ENCODE assay signal across 19 mouse cellular contexts in the genomic region with DNA sequence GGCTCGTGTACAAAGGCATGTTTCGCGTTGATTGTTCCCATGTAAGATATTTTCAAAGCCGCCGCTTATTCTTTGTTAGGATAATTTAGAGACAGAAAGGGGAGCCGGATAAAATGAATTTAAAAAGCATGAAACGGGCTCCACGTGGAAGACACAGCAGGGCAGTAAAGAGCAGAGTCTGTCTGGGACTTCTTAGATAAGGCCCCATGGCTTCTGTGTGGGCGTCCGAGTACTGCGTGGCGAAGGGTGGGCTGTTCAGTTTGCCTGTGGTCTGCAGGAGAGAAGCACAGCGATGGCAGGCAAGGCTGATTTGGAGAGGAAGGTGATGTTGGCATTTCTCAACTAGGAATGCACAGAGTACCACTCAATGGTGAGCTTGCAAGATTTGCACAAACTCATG. TPM values are rescaled to one million over a fixed set of nuclear protein-coding genes. Genes with fewer than 3 reads are reported as not detected.
A peak's percentile ranks its signal among the peaks of the same experiment; 100 is the strongest.
DNase-seq lines count a peak whose midpoint lies in the region; ATAC-seq and TF ChIP-seq lines count a peak whose summit lies in the region.
"Had no signal": no experiment of that assay in that cellular context is flagged by ENCODE, and none has a peak within 500 bp of the region (broad histone marks: within the 10 kb centered on the region; RNA-seq: fewer than 3 reads in every experiment).

No protein-coding gene starts in this region.

- no peak overlapping the region for H3K4me2 ChIP-seq in forebrain, postnatal 0 days (ENCODE audit: low read depth)
- no peak overlapping the region for H3K4me2 ChIP-seq in neural tube, embryonic 13.5 days
- H3K4me2 ChIP-seq: embryonic facial prominence, embryonic 12.5 days; heart, embryonic 15.5 days; kidney, embryonic 15.5 days had no signal

- H3K4me3 ChIP-seq in forebrain, postnatal 0 days (ENCODE audit: low read depth, low read length), result no peak overlapping the region
- no peak overlapping the region for H3K4me3 ChIP-seq in neural tube, embryonic 13.5 days
- no peak overlapping the region for H3K4me3 ChIP-seq in cerebellum, adult 2 months (replicated peaks; ENCODE audit: insufficient read depth, low read depth, low read length)
- H3K4me3 ChIP-seq: embryonic facial prominence, embryonic 12.5 days; gastrocnemius, adult 2 months; heart, embryonic 15.5 days; kidney, embryonic 15.5 days; left cerebral cortex, adult 2 months; myocyte had no signal

- H3K36me3 ChIP-seq in forebrain, postnatal 0 days (ENCODE audit: insufficient read depth), result peaks cover 56% of the 10 kb centered on the region
- H3K36me3 ChIP-seq in neural tube, embryonic 13.5 days, result peaks cover 54% of the 10 kb centered on the region
- H3K36me3 ChIP-seq: embryonic facial prominence, embryonic 12.5 days; heart, embryonic 15.5 days; kidney, embryonic 15.5 days had no signal

- H3K9me3 ChIP-seq in forebrain, postnatal 0 days (ENCODE audit: low read length), result no peaks in the 10 kb centered on the region
- no peaks in the 10 kb centered on the region for H3K9me3 ChIP-seq in neural tube, embryonic 13.5 days
- H3K9me3 ChIP-seq: embryonic facial prominence, embryonic 12.5 days; heart, embryonic 15.5 days; kidney, embryonic 15.5 days had no signal

- ATAC-seq in forebrain, postnatal 0 days, result peak; percentile 5; the same call in 1 of the 2 replicates
- ATAC-seq in neural tube, embryonic 13.5 days (ENCODE audit: low read depth), result no peak
- ATAC-seq: liver, postnatal 0 days had no signal

- no peak for TF ChIP-seq CTCF in brain, embryonic 14.5 days (IDR thresholded peaks at IDR 0.05; ENCODE audit: borderline replicate concordance, extremely low read depth, insufficient read depth, insufficient read length)
- no peak for TF ChIP-seq CTCF in forebrain, postnatal 0 days (IDR thresholded peaks at IDR 0.05; ENCODE audit: low read depth)
- TF ChIP-seq CTCF in cerebellum, adult 2 months (IDR thresholded peaks at IDR 0.05; ENCODE audit: borderline replicate concordance, insufficient read depth, low read depth, low read length), result no peak

- peaks cover 21% of the 10 kb centered on the region for H3K4me1 ChIP-seq in forebrain, postnatal 0 days (ENCODE audit: insufficient read depth)
- peaks cover 29% of the 10 kb centered on the region for H3K4me1 ChIP-seq in neural tube, embryonic 13.5 days (replicated peaks)
- H3K4me1 ChIP-seq in cerebellum, adult 2 months (ENCODE audit: control insufficient read depth, insufficient read depth, low read length), result 0 out of 2 replicates have a peak, but pooled peaks cover 3% of the 10 kb centered on the region
- H3K4me1 ChIP-seq: kidney, embryonic 15.5 days had no signal

- H3K27ac ChIP-seq in forebrain, postnatal 0 days (ENCODE audit: low read depth, low read length), result peak overlapping the region; percentile 70
- peak overlapping the region; percentile 34; the same call in 1 of the 2 replicates for H3K27ac ChIP-seq in neural tube, embryonic 13.5 days (replicated peaks)
- H3K27ac ChIP-seq in cerebellum, adult 2 months (ENCODE audit: insufficient read depth, low read length), result no peak overlapping the region
- H3K27ac ChIP-seq: embryonic facial prominence, embryonic 12.5 days; gastrocnemius, adult 2 months; heart, embryonic 15.5 days; kidney, embryonic 15.5 days; left cerebral cortex, adult 2 months had no signal

- no peaks in the 10 kb centered on the region for H3K27me3 ChIP-seq in forebrain, postnatal 0 days (ENCODE audit: insufficient read depth, low read length)
- no peaks in the 10 kb centered on the region for H3K27me3 ChIP-seq in neural tube, embryonic 13.5 days
- no peaks in the 10 kb centered on the region for H3K27me3 ChIP-seq in cerebellum, adult 2 months (ENCODE audit: control insufficient read depth, insufficient read depth, low read length)
- H3K27me3 ChIP-seq: embryonic facial prominence, embryonic 12.5 days; heart, embryonic 15.5 days; kidney, embryonic 15.5 days had no signal

- 51% methylated on average over 13 of the region's 13 CpGs for WGBS in forebrain, postnatal 0 days
- 38% methylated on average over 13 of the region's 13 CpGs for WGBS in neural tube, embryonic 13.5 days
- WGBS in cerebellum, adult 2 months, result 66% methylated on average over 13 of the region's 13 CpGs

- no peak for TF ChIP-seq POLR2A in brain, embryonic 14.5 days (IDR thresholded peaks at IDR 0.05; ENCODE audit: borderline replicate concordance, extremely low read depth, insufficient read depth, insufficient read length, poor library complexity, severe bottlenecking)
- no peak for TF ChIP-seq POLR2A in cerebellum, adult 2 months (IDR thresholded peaks at IDR 0.05; ENCODE audit: borderline replicate concordance, insufficient read depth, low read length)

- peak; percentile 46 for DNase-seq in brain, embryonic 14.5 days (ENCODE audit: low read depth)
- no peak for DNase-seq in forebrain, postnatal 0 days
- DNase-seq in mesoderm, embryonic 11.5 days (ENCODE audit: low read depth, low spot score), result peak; percentile 13
- DNase-seq in cerebellum, adult 2 months, result no peak
- no peak for DNase-seq in frontal cortex, postnatal 25 days (ENCODE audit: low spot score in 2 of 2)
- DNase-seq in right cerebral cortex, adult 2 months (ENCODE audit: low spot score in 2 of 2), result no peak
- DNase-seq: cerebellum, adult 18-20 months; gastrocnemius, adult 2 months; heart, adult 11 months; liver, postnatal 0 days; lung, postnatal 4 days; thymus, postnatal 36 days had no signal

- H3K9ac ChIP-seq in forebrain, postnatal 0 days, result no peak overlapping the region
- no peak overlapping the region for H3K9ac ChIP-seq in neural tube, embryonic 13.5 days
- H3K9ac ChIP-seq: embryonic facial prominence, embryonic 12.5 days; heart, embryonic 15.5 days; kidney, embryonic 15.5 days; liver, postnatal 0 days had no signal

RNA-seq across cellular contexts. Expression of a gene that starts 57.6 kb away (rescaled TPM):
- polyA plus RNA-seq in brain, embryonic 14.5 days (2012; rRNA removed), result 951 and 982 TPM in 2 replicates
- total RNA-seq in forebrain, postnatal 0 days (2014; rRNA removed), result 1,434 and 1,519 TPM in 2 replicates
- 646 and 742 TPM in 2 replicates for polyA plus RNA-seq in forebrain, postnatal 0 days (2015; fragmentation: Nextera tagmentation; extraction: Ambion mirVana)
- polyA plus RNA-seq in neural tube, embryonic 13.5 days (2015; fragmentation: Nextera tagmentation; extraction: Ambion mirVana), result 356 and 366 TPM in 2 replicates
- 140 and 169 TPM in 2 replicates for polyA plus RNA-seq in cerebellum, adult 2 months (2012; rRNA removed)
- total RNA-seq: gastrocnemius, adult 2 months had no signal
- polyA plus RNA-seq: C2C12; liver, postnatal 0 days had no signal

Comparison
In these comparisons a context has a peak if more than half of its experiments do, and no peak if none do; other contexts are left out.
1. DNase-seq: peak in brain, embryonic 14.5 days (single experiment) and mesoderm, embryonic 11.5 days (single experiment); none in forebrain, postnatal 0 days (single experiment), cerebellum, adult 2 months (0 of 2), frontal cortex, postnatal 25 days (0 of 2) and right cerebral cortex, adult 2 months (0 of 2).